Mouse (Mus musculus): ENCODE data around the gene Prkn.

- TF ChIP-seq CTCF (IDR thresholded peaks at IDR 0.05; ENCODE audit: insufficient read depth, low read length) = no peak
- TF ChIP-seq POLR2A (IDR thresholded peaks at IDR 0.05; ENCODE audit: borderline replicate concordance, extremely low read depth, low read depth, low read length) = no peak
Observed at GRCm38 (mm10) chr17:11340368-11340767, 500.2 kb downstream of the Prkn start.

Measured in lung, adult 2 months (tissue).